Mouse (Mus musculus) forebrain, embryonic 16.5 days (tissue): ENCODE results near the gene 6430548M08Rik. TPM values are rescaled to one million over a fixed set of nuclear protein-coding genes. Genes with fewer than 3 reads are reported as not detected.

Experiments
- ATAC-seq: fragments of 200-750 bp; cut with Nextera tagmentation; 2 replicates; pipeline ENCODE4 v1.8.0; 2017; ENCODE audit warnings: mild to moderate bottlenecking, moderate library complexity
- H3K27ac ChIP-seq: fragments of 300-500 bp; sonication (generic); 2 replicates; pipeline ENCODE4 v1.5.1; 2014; ENCODE audit warnings: low read length, control low read depth
- H3K27me3 ChIP-seq: fragments of 300-500 bp; sonication (generic); replicated peaks from 2 replicates; pipeline ENCODE4 v1.6.1; 2014; ENCODE audit warnings: low read length; ENCODE audit not compliant: control insufficient read depth, insufficient read depth
- H3K36me3 ChIP-seq: fragments of 300-500 bp; sonication (generic); 2 replicates; pipeline ENCODE4 v1.6.1; 2014; ENCODE audit not compliant: control insufficient read depth, insufficient read depth
- H3K4me1 ChIP-seq: fragments of 300-500 bp; sonication (generic); replicated peaks from 2 replicates; pipeline ENCODE4 v1.6.1; 2014; ENCODE audit warnings: low read length; ENCODE audit not compliant: control insufficient read depth, insufficient read depth
- H3K4me2 ChIP-seq: fragments of 300-500 bp; sonication (generic); 2 replicates; pipeline ENCODE4 v1.6.1; 2014; ENCODE audit warnings: mild to moderate bottlenecking, low read length, control low read depth
- H3K4me3 ChIP-seq: fragments of 300-500 bp; sonication (generic); replicated peaks from 2 replicates; pipeline ENCODE4 v1.5.1; 2014; ENCODE audit warnings: mild to moderate bottlenecking, low read length, control low read depth
- H3K9ac ChIP-seq: fragments of 300-500 bp; sonication (generic); replicated peaks from 2 replicates; pipeline ENCODE4 v1.6.1; 2014; ENCODE audit warnings: low read depth, low read length, control low read depth
- H3K9me3 ChIP-seq: fragments of 300-500 bp; sonication (generic); 2 replicates; pipeline ENCODE4 v1.6.1; 2016; ENCODE audit warnings: low read length; ENCODE audit not compliant: control insufficient read depth
- WGBS: fragments of 180-500 bp; shearing (Covaris S2); extraction: QIAGEN DNeasy Blood & Tissue Kit; methylation state at CpG from one replicate; pipeline ENCODE4 v1.1.7; 2014; 5-methylcytosine and 5-hydroxymethylcytosine counted together
- polyA plus RNA-seq: library from polyadenylated mRNA; unstranded; fragments of >200 nt; fragmentation: Nextera tagmentation; extraction: Ambion mirVana; gene quantifications from 2 replicates; pipeline ENCODE4 v1.2.1, GENCODE M21; 2015

Gene 6430548M08Rik
- polyA plus RNA-seq, 1 experiment from 2014 or later, result 27.5 TPM

DNA sequence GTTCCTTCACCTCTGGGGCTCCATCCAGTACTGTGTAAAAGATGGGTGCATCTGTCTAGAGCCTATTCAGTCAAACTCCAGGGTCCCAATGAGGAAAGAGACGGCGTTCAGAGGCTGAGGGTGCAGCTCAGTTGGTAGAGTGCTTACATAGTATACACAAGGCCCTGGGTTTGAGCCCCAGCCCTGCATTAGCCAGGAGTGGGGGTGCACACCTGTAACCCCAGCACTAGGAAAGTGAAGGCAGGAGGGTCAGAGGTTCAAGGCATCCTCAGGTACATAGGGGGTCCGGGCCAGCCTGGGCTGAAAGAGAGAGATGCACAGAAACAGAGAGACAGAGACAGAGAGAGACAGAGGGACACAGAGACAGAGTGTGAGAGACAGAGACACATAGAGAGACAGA, 99.3 kb downstream of the 6430548M08Rik start:
- no peaks in the 10 kb centered on the region for H3K9me3 ChIP-seq
- H3K27ac ChIP-seq, result no peak overlapping the region
- no peaks in the 10 kb centered on the region for H3K27me3 ChIP-seq
- WGBS, result 92% methylated on average over 3 of the region's 3 CpGs
- no peak overlapping the region for H3K9ac ChIP-seq
- no peaks in the 10 kb centered on the region for H3K36me3 ChIP-seq
- H3K4me3 ChIP-seq, result no peak overlapping the region
- no peak for ATAC-seq
- no peak overlapping the region for H3K4me2 ChIP-seq
- H3K4me1 ChIP-seq, result peaks cover 22% of the 10 kb centered on the region

DNA sequence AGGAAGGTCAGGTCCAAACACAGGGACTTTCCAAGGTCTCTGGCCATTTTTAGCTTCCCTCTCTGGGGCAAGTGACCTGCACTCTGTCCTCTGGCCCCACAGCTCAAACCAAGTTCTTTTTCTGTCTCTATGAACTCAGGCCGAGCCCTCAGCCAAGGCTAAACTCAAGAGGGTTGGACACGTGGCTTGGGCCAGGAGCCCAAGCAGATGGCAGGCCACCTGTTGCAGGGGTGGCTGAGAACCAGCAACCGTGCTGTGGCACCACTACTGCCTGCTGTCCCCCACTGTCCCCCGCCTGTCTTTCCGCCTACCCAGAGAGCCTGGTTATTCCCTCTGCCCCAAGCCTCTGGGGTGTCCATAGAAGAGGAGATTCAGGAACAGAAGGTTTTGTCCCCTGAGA, 100.0 kb downstream of the 6430548M08Rik start:
- H3K9ac ChIP-seq, result no peak overlapping the region
- WGBS, result 24% methylated on average over 5 of the region's 5 CpGs
- peaks cover 22% of the 10 kb centered on the region for H3K4me1 ChIP-seq
- no peak for ATAC-seq
- no peak overlapping the region for H3K4me2 ChIP-seq
- no peaks in the 10 kb centered on the region for H3K36me3 ChIP-seq
- H3K27ac ChIP-seq, result no peak overlapping the region
- no peak overlapping the region for H3K4me3 ChIP-seq
- H3K27me3 ChIP-seq, result no peaks in the 10 kb centered on the region
- H3K9me3 ChIP-seq, result no peaks in the 10 kb centered on the region

Other genes starting within 250 kb of the 6430548M08Rik start
- gene Usp10, start 203.8 kb upstream of the 6430548M08Rik start, polyA plus RNA-seq, result 158 TPM in 2 replicates
- gene Gm20388, start 203.3 kb upstream of the 6430548M08Rik start, polyA plus RNA-seq, result 3.1 and 4.7 TPM in 2 replicates
- gene Crispld2, start 121.7 kb upstream of the 6430548M08Rik start, polyA plus RNA-seq, result 1.2 and 1.5 TPM in 2 replicates
- gene Zdhhc7, start 12.7 kb upstream of the 6430548M08Rik start, polyA plus RNA-seq, result 28.9 and 29.7 TPM in 2 replicates
- 1.3 and 1.8 TPM in 2 replicates for gene Fam92b, start 63.3 kb downstream of the 6430548M08Rik start, polyA plus RNA-seq
- gene Gse1, start 114.3 kb downstream of the 6430548M08Rik start, polyA plus RNA-seq, result 26.9 and 34.9 TPM in 2 replicates